Mouse (Mus musculus) ES-Bruce4 (cell line): ENCODE data around the gene Brwd1. TPM values are rescaled to one million over a fixed set of nuclear protein-coding genes. Genes with fewer than 3 reads are reported as not detected.

Experiments used
- H3K27ac ChIP-seq: 2 replicates; pipeline ENCODE4 v1.5.1; 2012; ENCODE audit warnings: low read length, inconsistent platforms; ENCODE audit not compliant: insufficient read depth
- H3K27me3 ChIP-seq: 2 replicates; pipeline ENCODE4 v1.6.1; 2012; ENCODE audit warnings: mild to moderate bottlenecking, low read length, inconsistent platforms; ENCODE audit not compliant: control insufficient read depth, poor library complexity, insufficient read depth, severe bottlenecking
- H3K36me3 ChIP-seq: 2 replicates; pipeline ENCODE4 v1.6.1; 2012; ENCODE audit warnings: inconsistent platforms, mild to moderate bottlenecking, low read length, moderate library complexity; ENCODE audit not compliant: control insufficient read depth, poor library complexity, insufficient read depth, severe bottlenecking
- H3K4me1 ChIP-seq: one replicate; pipeline ENCODE4 v1.8.1; 2011; ENCODE audit warnings: low read length; ENCODE audit not compliant: control insufficient read depth, insufficient read depth
- H3K4me3 ChIP-seq: 2 replicates; pipeline ENCODE4 v1.5.1; 2011; ENCODE audit warnings: low read depth, mild to moderate bottlenecking, low read length
- H3K9ac ChIP-seq: 2 replicates; pipeline ENCODE4 v1.6.1; 2012; ENCODE audit warnings: low read depth, mild to moderate bottlenecking, inconsistent platforms; ENCODE audit not compliant: poor library complexity, severe bottlenecking
- H3K9me3 ChIP-seq: replicated peaks from 2 replicates; pipeline ENCODE4 v1.6.1; 2012; ENCODE audit warnings: mild to moderate bottlenecking, low read length, inconsistent platforms; ENCODE audit not compliant: control insufficient read depth, poor library complexity, insufficient read depth, severe bottlenecking
- CTCF ChIP-seq: IDR thresholded peaks from one replicate; pipeline ENCODE4 v1.8.1; 2011; ENCODE audit warnings: low read depth, low read length
- EP300 ChIP-seq: IDR thresholded peaks from 2 replicates; pipeline ENCODE4 v1.6.1; 2011; ENCODE audit warnings: low read depth, low read length; ENCODE audit not compliant: insufficient read depth
- POLR2A ChIP-seq: IDR thresholded peaks from one replicate; pipeline ENCODE4 v1.8.1; 2011; ENCODE audit warnings: low read length; ENCODE audit not compliant: insufficient read depth
- polyA plus RNA-seq: library from polyadenylated mRNA; stranded (reverse); fragments of >200 nt; gene quantifications from 2 replicates; pipeline ENCODE4 v1.2.4, GENCODE M21; 2011; ENCODE audit warnings: low read depth; ENCODE audit not compliant: missing spikeins, insufficient read depth, insufficient read length

The Brwd1 gene
- polyA plus RNA-seq, 1 experiment = 200 TPM

DNA sequence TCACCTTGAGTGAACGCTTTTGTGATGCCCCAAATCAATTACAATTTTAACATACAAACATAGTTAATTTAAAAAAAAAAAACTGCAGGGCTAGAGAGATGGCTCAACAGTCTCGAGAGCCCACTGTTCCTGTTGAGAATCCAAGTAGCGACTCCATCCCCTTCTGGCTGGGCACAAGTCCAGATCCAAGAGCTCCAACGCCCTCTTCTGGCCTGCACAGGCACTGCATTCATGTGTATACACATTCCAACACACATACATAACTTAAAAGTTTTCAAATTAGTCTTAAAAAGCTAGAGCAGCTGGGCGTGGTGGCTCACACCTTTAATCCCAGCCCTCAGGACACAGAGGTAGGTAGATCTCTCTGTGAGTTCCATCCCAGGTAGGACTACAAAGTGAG, 125.7 kb downstream of the Brwd1 start:
- H3K9me3 ChIP-seq = 0 out of 2 replicates have a peak, but pooled peaks cover 2% of the 10 kb centered on the region
- H3K27ac ChIP-seq = no peak overlapping the region
- H3K4me3 ChIP-seq = no peak overlapping the region
- no peaks in the 10 kb centered on the region for H3K27me3 ChIP-seq
- no peaks in the 10 kb centered on the region for H3K4me1 ChIP-seq
- no peaks in the 10 kb centered on the region for H3K36me3 ChIP-seq
- H3K9ac ChIP-seq = no peak overlapping the region
- TF ChIP-seq CTCF = peak; percentile 79
- TF ChIP-seq POLR2A = no peak

DNA sequence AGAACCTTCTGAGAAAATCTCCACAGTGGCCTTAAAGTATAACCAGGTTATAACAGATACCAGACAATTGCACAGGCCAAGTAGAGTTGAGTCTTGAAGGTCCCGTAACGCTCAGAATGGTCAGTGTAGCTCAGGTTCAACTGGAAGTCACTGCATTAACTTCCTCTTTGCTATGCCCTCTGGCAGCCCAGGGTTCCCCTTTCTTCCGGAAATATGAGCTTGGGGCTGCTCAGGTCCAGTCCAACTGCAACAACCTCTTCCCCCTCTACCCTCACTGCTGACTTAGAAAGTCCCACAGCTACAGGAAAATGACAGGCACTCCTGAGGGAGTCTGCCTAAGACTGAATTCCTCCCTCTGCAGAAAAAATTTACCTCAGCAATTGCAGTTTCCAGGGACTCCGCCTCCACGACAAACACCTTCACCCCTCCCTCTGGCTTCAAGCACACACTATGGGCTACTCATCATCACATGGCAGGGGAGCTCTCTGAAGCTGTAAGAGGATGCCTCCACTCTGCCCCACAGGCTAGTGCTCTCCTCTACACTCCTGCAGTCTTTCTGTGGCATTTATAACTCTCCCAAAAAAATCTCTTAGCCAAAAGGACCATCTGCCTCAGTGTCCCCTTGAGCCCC, 126.5 kb downstream of the Brwd1 start:
- Histone ChIP-seq H3K9me3 (0 out of 2 replicates have a peak, but pooled peaks cover 2% of the 10 kb centered on the region), H3K4me3 (no peak overlapping the region), H3K4me1 (no peaks in the 10 kb centered on the region), H3K27me3 (no peaks in the 10 kb centered on the region), H3K27ac (no peak overlapping the region), H3K36me3 (no peaks in the 10 kb centered on the region), H3K9ac (no peak overlapping the region)
- TF ChIP-seq CTCF (no peak), EP300 (no peak), POLR2A (no peak)

DNA sequence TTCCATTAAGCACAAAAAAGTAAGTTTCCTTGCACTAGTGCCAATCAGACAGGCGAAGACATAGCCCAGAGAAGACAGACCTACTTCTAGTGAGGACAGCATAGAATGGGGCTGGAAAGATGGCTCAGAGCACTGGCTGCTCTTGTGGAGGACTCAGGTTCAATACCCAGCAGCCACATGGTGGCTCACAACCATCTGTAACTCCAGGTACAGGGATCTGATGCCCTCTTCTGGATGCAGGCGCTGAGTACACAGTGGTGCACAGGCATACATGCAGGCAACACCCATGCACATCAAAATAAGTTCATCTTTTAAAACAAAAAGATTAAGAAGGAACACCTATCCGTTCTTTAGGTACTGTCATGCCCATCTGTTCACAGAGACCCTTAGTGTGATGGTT, 128.0 kb downstream of the Brwd1 start:
- Histone ChIP-seq H3K9me3 (0 out of 2 replicates have a peak, but pooled peaks cover 2% of the 10 kb centered on the region), H3K9ac (no peak overlapping the region), H3K4me3 (no peak overlapping the region), H3K27me3 (no peaks in the 10 kb centered on the region), H3K4me1 (no peaks in the 10 kb centered on the region), H3K36me3 (no peaks in the 10 kb centered on the region), H3K27ac (no peak overlapping the region)
- TF ChIP-seq EP300 (no peak), CTCF (peak; percentile 40)

DNA sequence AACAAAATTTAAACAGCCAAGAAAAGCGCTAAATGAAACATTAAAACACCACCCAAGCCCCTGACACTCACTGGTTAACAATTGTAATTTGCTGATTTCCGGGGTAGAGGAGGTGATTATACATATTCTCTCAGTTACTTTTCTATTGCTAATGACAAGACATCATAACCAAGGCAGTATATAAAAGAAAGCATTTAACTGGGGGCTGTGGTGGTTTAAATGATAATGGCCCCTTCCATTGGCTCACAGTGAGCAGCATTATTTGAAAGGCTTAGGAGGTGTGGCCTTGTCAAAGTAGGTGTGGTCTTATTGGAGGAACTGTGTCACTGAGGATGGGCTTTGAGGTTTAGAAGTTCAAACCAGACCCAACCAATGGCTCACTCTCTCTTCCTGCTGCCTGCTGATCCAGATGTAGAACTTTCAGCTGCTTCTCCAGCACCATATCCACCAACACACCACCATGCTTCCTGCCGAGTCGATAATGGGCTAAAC, 129.1 kb downstream of the Brwd1 start:
- Histone ChIP-seq H3K27me3 (no peaks in the 10 kb centered on the region), H3K9ac (no peak overlapping the region), H3K4me1 (no peaks in the 10 kb centered on the region), H3K4me3 (no peak overlapping the region), H3K36me3 (no peaks in the 10 kb centered on the region), H3K9me3 (0 out of 2 replicates have a peak, but pooled peaks cover 2% of the 10 kb centered on the region), H3K27ac (no peak overlapping the region)
- TF ChIP-seq CTCF = no peak
- TF ChIP-seq EP300 = no peak
- no peak for TF ChIP-seq POLR2A

DNA sequence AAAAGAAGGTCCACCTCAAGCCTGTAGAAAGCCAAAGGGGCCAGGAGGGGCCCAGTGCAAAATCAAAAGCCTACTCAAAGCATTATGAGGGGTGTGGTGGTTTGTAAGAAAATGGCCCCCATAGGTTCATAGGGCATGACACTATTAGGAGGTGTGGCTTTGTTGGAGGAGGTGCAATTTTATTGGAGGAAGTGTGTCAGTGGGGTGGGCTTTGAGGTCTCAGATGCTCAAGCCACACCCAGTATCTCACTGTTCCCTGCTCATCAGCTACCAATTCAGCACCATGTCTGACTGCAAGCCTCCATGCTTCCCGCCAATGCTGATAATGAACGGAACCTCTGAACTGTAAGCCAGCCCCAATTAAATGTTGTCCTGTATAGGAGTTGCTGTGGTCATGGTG, 130.9 kb downstream of the Brwd1 start:
- no peaks in the 10 kb centered on the region for H3K36me3 ChIP-seq
- no peak for TF ChIP-seq EP300
- TF ChIP-seq CTCF = no peak
- no peak for TF ChIP-seq POLR2A

More for the DNA sequence above, 130.9 kb downstream of the Brwd1 start:
- Histone ChIP-seq H3K4me3 (no peak overlapping the region), H3K27me3 (no peaks in the 10 kb centered on the region), H3K9me3 (0 out of 2 replicates have a peak, but pooled peaks cover 2% of the 10 kb centered on the region), H3K27ac (no peak overlapping the region), H3K4me1 (no peaks in the 10 kb centered on the region), H3K9ac (no peak overlapping the region)
